Mouse (Mus musculus) left cerebral cortex, postnatal 4 days (tissue): ENCODE data around the gene 1700123K08Rik. TPM values are rescaled to one million over a fixed set of nuclear protein-coding genes. Genes with fewer than 3 reads are reported as not detected.
"Not testable (repeated sequence)": the region's sequence is repeated elsewhere in the genome, so short reads cannot be mapped to it uniquely, and the experiment has no call there.

ENCODE experiments used
- DNase-seq: peaks from one replicate; pipeline ENCODE4 v3.0.0-alpha.2; 2022
- intact Hi-C: fragments of 180-260 bp; cut with DNase I; formaldehyde crosslinking; loops from one replicate; pipeline ENCODE4 v1.15.1; 2025
- microRNA-seq: library from miRNA; unstranded; fragments of <30 nt; microRNA quantifications from one replicate; pipeline ENCODE4 v1.2.0, GENCODE M21; 2022
- total RNA-seq, 2 experiments: library from RNA; stranded (reverse); gene quantifications; 2 replicates each; pipeline ENCODE4 v1.2.3; 2021

Gene 1700123K08Rik
- total RNA-seq, result not detected

GRCm38 (mm10) chr5:138564612-138565011 lies at the start of gene 1700123K08Rik:
TSS of gene 1700123K08Rik (minus strand) at chr5:138564712.
- intact Hi-C loops, DNase-seq: not testable (repeated sequence)

- DNase-seq, result no peak
- intact Hi-C loops, result no loop called here
These were observed 22.9 kb upstream of the 1700123K08Rik start for GRCm38 (mm10) chr5:138587396-138587795.

GRCm38 (mm10) chr5:138571623-138572022 lies 7.1 kb upstream of the 1700123K08Rik start:
- peak; percentile 28 for DNase-seq
- intact Hi-C loops, result no loop called here

GRCm38 (mm10) chr5:138552718-138553117 lies 11.8 kb downstream of the 1700123K08Rik start:
- DNase-seq, result no peak
- intact Hi-C loops, result no loop called here

- no peak for DNase-seq
- intact Hi-C loops, result no loop called here
These were observed 32.0 kb downstream of the 1700123K08Rik start for GRCm38 (mm10) chr5:138532491-138532890.

Small RNA genes within 50 kb of the gene (microRNA-seq; reads per million reads assigned to microRNA genes)
- gene Gm24082, result not detected

Other genes starting within 250 kb of the 1700123K08Rik start
- gene Pvrig, start 222.8 kb downstream of the 1700123K08Rik start, total RNA-seq, result not detected
- gene Zfp157, start 123.2 kb downstream of the 1700123K08Rik start, total RNA-seq, result 10 to 100 TPM; 37.6 to 39.8 TPM
- 10 to 100 TPM; 48.0 to 55.3 TPM for gene Zfp68, start 55.0 kb upstream of the 1700123K08Rik start, total RNA-seq
- gene A430033K04Rik, start 58.1 kb upstream of the 1700123K08Rik start, total RNA-seq, result 10 to 100 TPM; 17.3 to 17.8 TPM
- 10 to 100 TPM; 79.5 to 92.0 TPM for gene Fam20c, start 189.8 kb upstream of the 1700123K08Rik start, total RNA-seq